22 mouse cellular contexts compared by ENCODE assay signal in the genomic region with DNA sequence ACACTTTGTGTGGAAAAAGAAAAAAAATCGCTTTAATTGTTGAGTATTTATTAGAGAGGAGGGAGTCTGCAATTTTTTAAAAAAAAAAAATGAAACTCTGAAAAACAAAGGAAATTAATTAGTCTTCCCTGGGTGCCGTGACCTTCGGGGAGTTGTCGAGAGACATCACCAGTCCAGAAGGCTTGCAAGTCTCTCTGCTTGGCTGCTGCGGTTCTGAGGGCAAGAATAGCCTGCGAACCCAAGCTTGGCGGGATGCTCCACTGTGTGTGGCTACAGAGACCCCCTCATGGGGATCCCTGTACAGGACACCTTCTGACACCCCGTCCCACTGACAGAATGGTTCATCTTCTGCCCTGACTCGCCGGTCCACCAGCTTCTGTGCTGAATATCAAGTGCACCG. TPM values are rescaled to one million over a fixed set of nuclear protein-coding genes. Genes with fewer than 3 reads are reported as not detected.
DNase-seq lines count a peak whose midpoint lies in the region; ATAC-seq lines count a peak whose summit lies in the region.
"Had no signal": no experiment of that assay in that cellular context is flagged by ENCODE, and none has a peak within 500 bp of the region (broad histone marks: within the 10 kb centered on the region; RNA-seq: fewer than 3 reads in every experiment).

No protein-coding gene starts in this region.

- DNase-seq in hindbrain, embryonic 11.5 days (ENCODE audit: low spot score) = peak; percentile 29
- peak; percentile 67 for DNase-seq in forebrain, embryonic 11.5 days (ENCODE audit: low spot score)
- DNase-seq in hindbrain, embryonic 14.5 days (ENCODE audit: low spot score) = no peak
- DNase-seq in neural tube, embryonic 10.5 days (ENCODE audit: extremely low spot score, low spot score) = peak; percentile 32
- DNase-seq in thymus, adult 18-20 months = no peak
- no peak for DNase-seq in ovary, adult 18-20 months (ENCODE audit: low spot score)
- DNase-seq: adrenal gland, adult 2 months; cerebellum, adult 11 months; cerebellum, postnatal 36 days; heart, adult 11 months; kidney, adult 8-10 months; kidney, postnatal 36 days; spleen, adult 18-20 months had no signal

- WGBS in hindbrain, embryonic 11.5 days = 6% methylated on average over 11 of the region's 11 CpGs
- WGBS in hindbrain, embryonic 16.5 days = 12% methylated on average over 11 of the region's 11 CpGs
- WGBS in forebrain, embryonic 11.5 days = 4% methylated on average over 11 of the region's 11 CpGs
- WGBS in hindbrain, embryonic 14.5 days = 6% methylated on average over 11 of the region's 11 CpGs
- 28% methylated on average over 11 of the region's 11 CpGs for WGBS in intestine, embryonic 15.5 days

- H3K27me3 ChIP-seq in hindbrain, embryonic 11.5 days (ENCODE audit: control insufficient read depth, insufficient read depth, low read length) = no peaks in the 10 kb centered on the region
- no peaks in the 10 kb centered on the region; the same call in 1 of the 2 replicates for H3K27me3 ChIP-seq in hindbrain, embryonic 16.5 days (replicated peaks; ENCODE audit: control insufficient read depth, insufficient read depth, low read length)
- peaks cover 9% of the 10 kb centered on the region for H3K27me3 ChIP-seq in forebrain, embryonic 11.5 days (ENCODE audit: control insufficient read depth, insufficient read depth, low read length)
- H3K27me3 ChIP-seq in hindbrain, embryonic 14.5 days (ENCODE audit: control insufficient read depth, insufficient read depth, low read length) = no peaks in the 10 kb centered on the region
- H3K27me3 ChIP-seq in intestine, embryonic 15.5 days (replicated peaks) = peaks cover 6% of the 10 kb centered on the region

- H3K4me1 ChIP-seq in hindbrain, embryonic 11.5 days (replicated peaks; ENCODE audit: control insufficient read depth, insufficient read depth, low read length) = peaks cover 11% of the 10 kb centered on the region
- H3K4me1 ChIP-seq in hindbrain, embryonic 16.5 days (ENCODE audit: control insufficient read depth, insufficient read depth, low read depth, low read length) = peaks cover 24% of the 10 kb centered on the region
- H3K4me1 ChIP-seq in forebrain, embryonic 11.5 days (replicated peaks; ENCODE audit: control insufficient read depth, insufficient read depth, low read length) = peaks cover 24% of the 10 kb centered on the region
- H3K4me1 ChIP-seq in hindbrain, embryonic 14.5 days (replicated peaks; ENCODE audit: control insufficient read depth, insufficient read depth, low read length) = peaks cover 28% of the 10 kb centered on the region
- H3K4me1 ChIP-seq in intestine, embryonic 15.5 days (replicated peaks) = peaks cover 10% of the 10 kb centered on the region; the same call in 1 of the 2 replicates
- H3K4me1 ChIP-seq: liver, embryonic 15.5 days had no signal

- no peaks in the 10 kb centered on the region for H3K36me3 ChIP-seq in hindbrain, embryonic 11.5 days (ENCODE audit: control insufficient read depth, insufficient read depth, low read length)
- H3K36me3 ChIP-seq in hindbrain, embryonic 16.5 days (ENCODE audit: control insufficient read depth, insufficient read depth, low read length) = no peaks in the 10 kb centered on the region
- H3K36me3 ChIP-seq in forebrain, embryonic 11.5 days (ENCODE audit: control insufficient read depth, insufficient read depth, low read length) = no peaks in the 10 kb centered on the region
- H3K36me3 ChIP-seq in hindbrain, embryonic 14.5 days (replicated peaks; ENCODE audit: control insufficient read depth, insufficient read depth) = no peaks in the 10 kb centered on the region
- H3K36me3 ChIP-seq in intestine, embryonic 15.5 days = no peaks in the 10 kb centered on the region
- H3K36me3 ChIP-seq: heart, embryonic 15.5 days; limb, embryonic 13.5 days; liver, embryonic 15.5 days had no signal

- H3K9me3 ChIP-seq in hindbrain, embryonic 11.5 days (ENCODE audit: control insufficient read depth, low read length) = no peaks in the 10 kb centered on the region
- no peaks in the 10 kb centered on the region for H3K9me3 ChIP-seq in hindbrain, embryonic 16.5 days (ENCODE audit: control insufficient read depth, low read length)
- no peaks in the 10 kb centered on the region; the same call in 1 of the 2 replicates for H3K9me3 ChIP-seq in forebrain, embryonic 11.5 days (ENCODE audit: control insufficient read depth, low read length)
- H3K9me3 ChIP-seq in hindbrain, embryonic 14.5 days (ENCODE audit: control insufficient read depth, low read length) = no peaks in the 10 kb centered on the region
- H3K9me3 ChIP-seq in intestine, embryonic 15.5 days = no peaks in the 10 kb centered on the region
- H3K9me3 ChIP-seq: heart, embryonic 15.5 days; liver, embryonic 15.5 days had no signal

- no peak overlapping the region for H3K4me2 ChIP-seq in hindbrain, embryonic 11.5 days (replicated peaks; ENCODE audit: low read depth, low read length)
- H3K4me2 ChIP-seq in hindbrain, embryonic 16.5 days (ENCODE audit: low read length) = no peak overlapping the region
- no peak overlapping the region; the same call in 1 of the 2 replicates for H3K4me2 ChIP-seq in forebrain, embryonic 11.5 days (ENCODE audit: low read depth, low read length, severe bottlenecking)
- H3K4me2 ChIP-seq in hindbrain, embryonic 14.5 days (replicated peaks) = 0 out of 2 replicates have a peak overlapping the region, but pooled peaks have one; percentile 9
- H3K4me2 ChIP-seq in intestine, embryonic 15.5 days (replicated peaks) = no peak overlapping the region
- H3K4me2 ChIP-seq: heart, embryonic 15.5 days; liver, embryonic 15.5 days had no signal

- H3K27ac ChIP-seq in hindbrain, embryonic 11.5 days (ENCODE audit: low read depth, low read length) = 0 out of 2 replicates have a peak overlapping the region, but pooled peaks have one; percentile 12
- no peak overlapping the region for H3K27ac ChIP-seq in hindbrain, embryonic 16.5 days (ENCODE audit: low read depth, low read length)
- no peak overlapping the region for H3K27ac ChIP-seq in forebrain, embryonic 11.5 days (ENCODE audit: low read depth, low read length)
- peak overlapping the region; percentile 80 for H3K27ac ChIP-seq in hindbrain, embryonic 14.5 days
- no peak overlapping the region for H3K27ac ChIP-seq in intestine, embryonic 15.5 days
- H3K27ac ChIP-seq: limb, embryonic 13.5 days; liver, embryonic 15.5 days had no signal

- ATAC-seq in hindbrain, embryonic 11.5 days (ENCODE audit: low FRiP score) = peak; percentile 43; the same call in 1 of the 2 replicates
- ATAC-seq in hindbrain, embryonic 16.5 days = no peak
- peak; percentile 47; the same call in 1 of the 2 replicates for ATAC-seq in forebrain, embryonic 11.5 days (replicated peaks; ENCODE audit: low FRiP score)
- ATAC-seq in hindbrain, embryonic 14.5 days (ENCODE audit: low FRiP score) = no peak
- no peak for ATAC-seq in intestine, embryonic 15.5 days
- ATAC-seq: lung, postnatal 0 days had no signal

- no peak overlapping the region for H3K9ac ChIP-seq in hindbrain, embryonic 11.5 days (ENCODE audit: low read depth, low read length)
- no peak overlapping the region for H3K9ac ChIP-seq in hindbrain, embryonic 16.5 days (ENCODE audit: low read depth, low read length)
- H3K9ac ChIP-seq in forebrain, embryonic 11.5 days (ENCODE audit: low read length) = no peak overlapping the region; the same call in 1 of the 2 replicates
- H3K9ac ChIP-seq in hindbrain, embryonic 14.5 days = no peak overlapping the region; the same call in 1 of the 2 replicates
- no peak overlapping the region for H3K9ac ChIP-seq in intestine, embryonic 15.5 days
- H3K9ac ChIP-seq: heart, embryonic 15.5 days; limb, embryonic 13.5 days; liver, embryonic 15.5 days had no signal

- no peak overlapping the region for H3K4me3 ChIP-seq in hindbrain, embryonic 11.5 days (ENCODE audit: low read depth, low read length)
- H3K4me3 ChIP-seq in hindbrain, embryonic 16.5 days (ENCODE audit: low read length) = no peak overlapping the region
- H3K4me3 ChIP-seq in forebrain, embryonic 11.5 days (ENCODE audit: low read depth, low read length) = no peak overlapping the region
- no peak overlapping the region for H3K4me3 ChIP-seq in hindbrain, embryonic 14.5 days (replicated peaks; ENCODE audit: low read length)
- H3K4me3 ChIP-seq in intestine, embryonic 15.5 days (replicated peaks) = no peak overlapping the region
- H3K4me3 ChIP-seq: heart, embryonic 15.5 days; limb, embryonic 13.5 days; liver, embryonic 15.5 days had no signal

RNA-seq across cellular contexts. Expression of a gene that starts 7.6 kb away (rescaled TPM):
- polyA plus RNA-seq in hindbrain, embryonic 11.5 days (2014; fragmentation: Nextera tagmentation; extraction: Ambion mirVana) = not detected in 2 replicates
- polyA plus RNA-seq in hindbrain, embryonic 16.5 days (2015; fragmentation: Nextera tagmentation; extraction: Ambion mirVana) = not detected in 2 replicates
- not detected in 2 replicates for polyA plus RNA-seq in forebrain, embryonic 11.5 days (2014; fragmentation: Nextera tagmentation; extraction: Ambion mirVana)
- not detected in 2 replicates for polyA plus RNA-seq in hindbrain, embryonic 14.5 days (2014; fragmentation: Nextera tagmentation; extraction: Ambion mirVana)
- polyA plus RNA-seq in intestine, embryonic 15.5 days (2015; fragmentation: Nextera tagmentation; extraction: Ambion mirVana) = not detected in 2 replicates
- polyA plus RNA-seq: adrenal gland, adult 2 months; embryonic facial prominence, embryonic 14.5 days; heart, embryonic 15.5 days; limb, embryonic 13.5 days; liver, embryonic 15.5 days; lung, postnatal 0 days; stomach, embryonic 14.5 days; thymus, postnatal 0 days had no signal

Comparison
In these comparisons a context has a peak if more than half of its experiments do, and no peak if none do; other contexts are left out.
1. ATAC-seq: peak in hindbrain, embryonic 11.5 days (single experiment) and forebrain, embryonic 11.5 days (single experiment); none in hindbrain, embryonic 16.5 days (single experiment), hindbrain, embryonic 14.5 days (single experiment) and intestine, embryonic 15.5 days (single experiment).
2. DNase-seq: peak in hindbrain, embryonic 11.5 days (single experiment), forebrain, embryonic 11.5 days (single experiment) and neural tube, embryonic 10.5 days (single experiment); none in hindbrain, embryonic 14.5 days (single experiment), thymus, adult 18-20 months (0 of 2) and ovary, adult 18-20 months (single experiment).
3. H3K27ac ChIP-seq: peak in hindbrain, embryonic 11.5 days (single experiment) and hindbrain, embryonic 14.5 days (single experiment); none in hindbrain, embryonic 16.5 days (single experiment), forebrain, embryonic 11.5 days (single experiment) and intestine, embryonic 15.5 days (single experiment).